Mouse (Mus musculus) hindbrain, postnatal 0 days (tissue): ENCODE measurements at regions not wholly inside any gene's neighbourhood (a gene's known extent, or its start where the extent isn't known, plus 50 kb on each side); places are given as distances from the start of the nearest gene placed in this dataset.

Experiments used
- ATAC-seq: fragments of 200-750 bp; cut with Nextera tagmentation; 2 replicates; pipeline ENCODE4 v1.8.0; 2017; ENCODE audit warnings: mild to moderate bottlenecking, moderate TSS enrichment, moderate library complexity
- DNase-seq: peaks from one replicate; pipeline ENCODE4 v3.0.0-alpha.2; 2015; ENCODE audit warnings: low spot score
- H3K27ac ChIP-seq: fragments of 300-500 bp; sonication (generic); 2 replicates; pipeline ENCODE4 v1.5.1; 2014; ENCODE audit warnings: mild to moderate bottlenecking
- H3K27me3 ChIP-seq: fragments of 300-500 bp; sonication (generic); 2 replicates; pipeline ENCODE4 v1.6.1; 2014; ENCODE audit warnings: low read length, mixed read lengths; ENCODE audit not compliant: insufficient read depth
- H3K36me3 ChIP-seq: fragments of 300-500 bp; sonication (generic); 2 replicates; pipeline ENCODE4 v1.6.1; 2014; ENCODE audit warnings: low read length, mixed read lengths; ENCODE audit not compliant: insufficient read depth
- H3K4me1 ChIP-seq: fragments of 300-500 bp; sonication (generic); 2 replicates; pipeline ENCODE4 v1.6.1; 2014; ENCODE audit warnings: antibody characterized with exemption, low read length, mixed read lengths; ENCODE audit not compliant: insufficient read depth
- H3K4me2 ChIP-seq: fragments of 300-500 bp; sonication (generic); 2 replicates; pipeline ENCODE4 v1.6.1; 2014; ENCODE audit warnings: low read depth, mild to moderate bottlenecking, low read length, moderate library complexity, mixed read lengths
- H3K4me3 ChIP-seq: fragments of 300-500 bp; sonication (generic); 2 replicates; pipeline ENCODE4 v1.5.1; 2014; ENCODE audit warnings: low read length
- H3K9ac ChIP-seq: fragments of 300-500 bp; sonication (generic); replicated peaks from 2 replicates; pipeline ENCODE4 v1.6.1; 2014; ENCODE audit warnings: mild to moderate bottlenecking, low read length, moderate library complexity, mixed read lengths
- H3K9me3 ChIP-seq: fragments of 300-500 bp; sonication (generic); 2 replicates; pipeline ENCODE4 v1.6.1; 2016; ENCODE audit warnings: low read length, mixed read lengths
- CTCF ChIP-seq: IDR thresholded peaks from 2 replicates; pipeline ENCODE4 v1.5.1; 2016; ENCODE audit warnings: antibody characterized with exemption, control low read depth, low read depth
- WGBS: fragments of 180-500 bp; shearing (Covaris S2); extraction: QIAGEN DNeasy Blood & Tissue Kit; methylation state at CpG from one replicate; pipeline ENCODE4 v1.1.7; 2014; 5-methylcytosine and 5-hydroxymethylcytosine counted together

DNA sequence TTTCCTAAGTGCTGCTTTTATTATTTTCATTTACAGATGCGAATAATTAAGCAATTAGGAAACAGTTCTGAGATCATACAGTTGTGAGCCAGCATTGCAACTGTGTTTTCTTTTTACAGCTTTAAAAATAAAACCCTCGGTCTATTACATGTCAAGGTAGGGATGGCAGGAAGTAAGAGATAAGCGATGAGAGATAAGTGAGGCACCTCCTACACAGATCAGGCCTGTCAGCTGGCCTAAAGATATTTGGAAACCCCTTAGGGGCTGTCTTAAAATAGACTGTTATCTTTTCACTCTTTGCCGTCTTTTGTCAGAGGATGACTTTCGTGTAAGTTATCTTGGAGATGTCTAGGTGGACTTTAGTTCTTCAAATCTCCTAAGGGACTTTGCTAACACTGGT, 53.5 kb upstream of the Agbl1 start:
- no peak for TF ChIP-seq CTCF
- 79% methylated on average over 5 of the region's 5 CpGs for WGBS
- Histone ChIP-seq H3K27ac (no peak overlapping the region), H3K4me2 (no peak overlapping the region), H3K4me3 (no peak overlapping the region), H3K9me3 (no peaks in the 10 kb centered on the region), H3K36me3 (no peaks in the 10 kb centered on the region), H3K9ac (no peak overlapping the region), H3K27me3 (no peaks in the 10 kb centered on the region), H3K4me1 (no peaks in the 10 kb centered on the region)
- no peak for DNase-seq
- no peak for ATAC-seq

DNA sequence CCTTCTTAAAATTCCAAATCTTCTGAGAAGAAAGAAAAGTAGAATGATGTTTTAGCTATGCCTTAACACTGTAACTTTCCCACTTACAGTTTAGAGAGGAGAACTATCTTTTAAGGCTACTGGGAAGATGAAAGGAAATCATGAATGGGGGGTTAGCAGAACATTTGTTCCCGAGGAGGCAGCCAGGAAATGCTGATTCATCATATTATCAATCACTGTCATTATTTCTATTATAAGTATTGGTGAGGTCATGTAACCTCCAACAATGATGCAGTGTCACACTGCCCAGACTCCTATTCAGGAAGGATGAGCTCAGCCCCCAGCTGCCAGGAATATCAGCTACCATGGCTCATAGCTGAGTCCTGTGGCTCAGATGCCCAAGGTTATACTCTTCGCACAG, 52.3 kb upstream of the Agbl1 start:
- Histone ChIP-seq H3K9me3 (no peaks in the 10 kb centered on the region), H3K36me3 (no peaks in the 10 kb centered on the region), H3K4me3 (no peak overlapping the region), H3K4me2 (no peak overlapping the region), H3K9ac (no peak overlapping the region), H3K27ac (no peak overlapping the region), H3K27me3 (no peaks in the 10 kb centered on the region), H3K4me1 (no peaks in the 10 kb centered on the region)
- WGBS = 61% methylated on average over 2 of the region's 2 CpGs
- ATAC-seq (no peak), DNase-seq (no peak)
- TF ChIP-seq CTCF = no peak
